Mouse (Mus musculus) thymus, adult 2 months (tissue): ENCODE data around the gene E2f3.

ENCODE experiments used
- CTCF ChIP-seq: fragments of 200-500 bp; IDR thresholded peaks from 2 replicates; pipeline ENCODE4 v1.5.1; 2012; ENCODE audit warnings: mild to moderate bottlenecking, control low read depth, low read length, moderate library complexity, borderline replicate concordance; ENCODE audit not compliant: control insufficient read depth, poor library complexity, insufficient read depth; ENCODE audit errors: extremely low read depth
- POLR2A ChIP-seq: fragments of 200-500 bp; IDR thresholded peaks from 2 replicates; pipeline ENCODE4 v1.6.1; 2012; ENCODE audit warnings: mild to moderate bottlenecking, low read length, control low read depth, moderate library complexity; ENCODE audit not compliant: control insufficient read depth, poor library complexity, insufficient read depth; ENCODE audit errors: extremely low read depth

DNA sequence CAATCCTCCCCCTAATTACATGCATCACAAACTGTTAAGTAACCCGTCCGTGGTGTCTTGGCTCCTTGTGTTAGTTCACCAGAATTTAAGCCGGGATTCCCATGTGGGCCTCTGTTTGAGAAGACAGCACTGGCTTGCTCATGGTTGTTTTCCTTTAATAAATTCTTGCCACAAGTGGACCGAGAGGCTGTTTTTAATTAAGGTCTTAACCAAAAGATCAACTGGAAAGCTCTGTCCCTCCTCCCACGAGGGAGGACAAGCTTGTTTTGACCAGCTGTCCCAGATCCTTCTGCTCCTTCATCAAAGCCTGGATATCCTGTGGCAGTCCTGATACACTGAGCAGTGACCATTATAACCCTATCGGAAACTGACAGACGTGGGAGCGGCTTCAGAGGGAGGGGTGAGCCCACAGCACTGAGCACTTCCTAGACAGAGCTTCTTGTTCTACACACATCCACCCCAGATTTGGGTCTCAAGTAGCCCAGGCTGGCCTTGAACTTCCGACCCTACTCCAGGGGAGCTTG lies 28.1 kb downstream of the E2f3 start:
- TF ChIP-seq CTCF, result no peak
- TF ChIP-seq POLR2A, result no peak
